In the genomic region with DNA sequence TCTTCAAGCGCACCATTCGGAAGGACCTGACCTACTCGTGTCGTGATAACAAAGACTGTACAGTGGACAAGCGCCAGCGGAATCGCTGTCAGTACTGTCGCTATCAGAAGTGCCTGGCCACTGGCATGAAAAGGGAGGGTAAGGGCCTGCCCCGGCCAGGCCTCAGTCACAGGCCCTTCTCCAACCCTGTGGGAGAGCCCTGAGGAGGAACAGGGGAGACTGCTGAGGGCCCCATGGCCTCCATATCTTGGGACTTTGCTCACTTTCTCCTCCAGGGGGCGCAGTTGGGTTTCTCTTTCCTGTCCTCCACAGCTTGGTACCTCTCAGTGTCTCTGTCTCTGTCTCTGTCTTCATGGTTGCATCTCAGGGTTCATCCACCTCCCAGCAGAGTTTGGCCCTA, we compare ENCODE assay signal across 8 mouse cellular contexts. TPM values are rescaled to one million over a fixed set of nuclear protein-coding genes. Genes with fewer than 3 reads are reported as not detected.
DNase-seq lines count a peak whose midpoint lies in the region; ATAC-seq and TF ChIP-seq lines count a peak whose summit lies in the region.

No protein-coding gene starts in this region.

- WGBS in kidney, embryonic 15.5 days, result 80% methylated on average over 10 of the region's 10 CpGs

- H3K9me3 ChIP-seq in kidney, embryonic 15.5 days (replicated peaks), result no peaks in the 10 kb centered on the region
- H3K9me3 ChIP-seq in G1E (replicated peaks), result no peaks in the 10 kb centered on the region

- DNase-seq in kidney, adult 18-20 months, result peak; percentile 67
- DNase-seq in G1E (ENCODE audit: low spot score), result peak; percentile 58
- DNase-seq in cerebellum, adult 11-12 months, result peak; percentile 70
- DNase-seq in gastrocnemius, postnatal 36 days, result peak; percentile 4 to 60
- DNase-seq in left cerebral cortex, postnatal 14 days (ENCODE audit: low spot score in 2 of 2), result peak; percentile 73 to 78
- peak; percentile 89 for DNase-seq in naive thymus-derived CD4-positive, alpha-beta T cell, adult 2 months (ENCODE audit: low read depth)
- DNase-seq in thymus, postnatal 36 days, result peak; percentile 74

- peaks cover 55% of the 10 kb centered on the region for H3K36me3 ChIP-seq in kidney, embryonic 15.5 days
- peaks cover 78% of the 10 kb centered on the region for H3K36me3 ChIP-seq in G1E (replicated peaks)

- peaks cover 14% of the 10 kb centered on the region for H3K27me3 ChIP-seq in kidney, embryonic 15.5 days
- no peaks in the 10 kb centered on the region for H3K27me3 ChIP-seq in G1E (ENCODE audit: insufficient read depth, low read length)

- H3K27ac ChIP-seq in kidney, embryonic 15.5 days, result no peak overlapping the region

- no peak overlapping the region for H3K4me2 ChIP-seq in kidney, embryonic 15.5 days

- H3K9ac ChIP-seq in kidney, embryonic 15.5 days, result no peak overlapping the region

- intact Hi-C loops in gastrocnemius, postnatal 36 days (cut with DNase I), result no loop called here
- intact Hi-C loops in left cerebral cortex, postnatal 14 days (cut with DNase I), result loop anchor here (10.0 kb wide), 1 partner anchor 571 kb away; a partner anchor contains a TSS

- peak; percentile 69 for TF ChIP-seq CTCF in G1E (IDR thresholded peaks at IDR 0.05; ENCODE audit: low read depth, low read length)

- no peak overlapping the region for H3K4me3 ChIP-seq in kidney, embryonic 15.5 days (replicated peaks)
- H3K4me3 ChIP-seq in G1E (ENCODE audit: low read depth, low read length), result peak overlapping the region; percentile 15; the same call in 1 of the 2 replicates

- ATAC-seq in kidney, embryonic 15.5 days (replicated peaks; ENCODE audit: low FRiP score), result no peak
- no peak for ATAC-seq in G1E (ENCODE audit: extremely low read depth, insufficient number of reproducible peaks, low FRiP score, poor library complexity, severe bottlenecking)

- H3K4me1 ChIP-seq in kidney, embryonic 15.5 days, result peaks cover 42% of the 10 kb centered on the region
- H3K4me1 ChIP-seq in G1E (ENCODE audit: insufficient read depth, low read depth, low read length), result peaks cover 64% of the 10 kb centered on the region

RNA-seq across cellular contexts. Expression of a gene that starts 2.5 kb away (rescaled TPM):
- 50.5 and 53.0 TPM in 2 replicates for polyA plus RNA-seq in kidney, embryonic 15.5 days (2015; fragmentation: Nextera tagmentation; extraction: Ambion mirVana)
- total RNA-seq in G1E (2014; fragmentation: Nextera tagmentation), result 27.7 and 29.7 TPM in 2 replicates
- 30.5 and 34.7 TPM in 2 replicates for total RNA-seq in G1E (2017)
- 175 and 211 TPM in 2 replicates for polyA plus RNA-seq in G1E (2012)
- 10 to 100 TPM; 34.5 to 35.3 TPM for total RNA-seq in gastrocnemius, postnatal 36 days (2021)
- 10 to 100 TPM; 81.7 to 86.7 TPM for total RNA-seq in left cerebral cortex, postnatal 14 days (2021)

RNA-seq across cellular contexts. Expression of a gene that starts 2.6 kb away (rescaled TPM):
- 197 and 211 TPM in 2 replicates for polyA plus RNA-seq in kidney, embryonic 15.5 days (2015; fragmentation: Nextera tagmentation; extraction: Ambion mirVana)
- total RNA-seq in G1E (2014; fragmentation: Nextera tagmentation) (16.9 and 17.5 TPM in 2 replicates), G1E (2017) (58.0 and 60.1 TPM in 2 replicates)
- 66.0 and 98.1 TPM in 2 replicates for polyA plus RNA-seq in G1E (2012)
- total RNA-seq in gastrocnemius, postnatal 36 days (2021), result 10 to 100 TPM; 40.8 to 45.2 TPM
- 10 to 100 TPM; 95.3 to 99.9 TPM for total RNA-seq in left cerebral cortex, postnatal 14 days (2021)

RNA-seq across cellular contexts. Expression of a gene that starts 5.2 kb away (rescaled TPM):
- 2.2 and 6.6 TPM in 2 replicates for polyA plus RNA-seq in kidney, embryonic 15.5 days (2015; fragmentation: Nextera tagmentation; extraction: Ambion mirVana)
- total RNA-seq in G1E (2014; fragmentation: Nextera tagmentation) (0.45 and 0.92 TPM in 2 replicates), G1E (2017) (0.58 and 1.6 TPM in 2 replicates)
- polyA plus RNA-seq in G1E (2012), result 1.9 and 2.3 TPM in 2 replicates
- total RNA-seq in gastrocnemius, postnatal 36 days (2021), result 1 to 10 TPM; 9.3 to 9.6 TPM
- total RNA-seq in left cerebral cortex, postnatal 14 days (2021), result 10 to 100 TPM; 16.6 to 22.6 TPM

RNA-seq across cellular contexts. Expression of a gene that starts 6.2 kb away (rescaled TPM):
- polyA plus RNA-seq in kidney, embryonic 15.5 days (2015; fragmentation: Nextera tagmentation; extraction: Ambion mirVana), result 51.7 and 52.5 TPM in 2 replicates
- total RNA-seq in G1E (2014; fragmentation: Nextera tagmentation) (77.5 and 87.1 TPM in 2 replicates), G1E (2017) (44.7 and 45.9 TPM in 2 replicates)
- 58.6 and 78.0 TPM in 2 replicates for polyA plus RNA-seq in G1E (2012)
- 10 to 100 TPM; 55.5 to 64.2 TPM for total RNA-seq in gastrocnemius, postnatal 36 days (2021)
- total RNA-seq in left cerebral cortex, postnatal 14 days (2021), result 10 to 100 TPM; 27.7 to 30.1 TPM

RNA-seq across cellular contexts. Expression of a gene that starts 9.6 kb away (rescaled TPM):
- polyA plus RNA-seq in kidney, embryonic 15.5 days (2015; fragmentation: Nextera tagmentation; extraction: Ambion mirVana), result 20.3 and 21.7 TPM in 2 replicates
- total RNA-seq in G1E (2014; fragmentation: Nextera tagmentation) (8.4 and 9.7 TPM in 2 replicates), G1E (2017) (10.9 and 13.1 TPM in 2 replicates)
- 46.4 and 59.9 TPM in 2 replicates for polyA plus RNA-seq in G1E (2012)
- 10 to 100 TPM; 11.7 to 12.4 TPM for total RNA-seq in gastrocnemius, postnatal 36 days (2021)
- 10 to 100 TPM; 25.3 to 30.8 TPM for total RNA-seq in left cerebral cortex, postnatal 14 days (2021)

Comparison
In these comparisons a context has a peak if more than half of its experiments do, and no peak if none do; other contexts are left out.
1. DNase-seq: peak in every context shown above with its lines; median percentile 89 in naive thymus-derived CD4-positive, alpha-beta T cell, adult 2 months; 76 in left cerebral cortex, postnatal 14 days; 74 in thymus, postnatal 36 days; 70 in cerebellum, adult 11-12 months; 67 in kidney, adult 18-20 months; 58 in G1E; 32 in gastrocnemius, postnatal 36 days.